Comparison of ENCODE assay signal across 7 mouse cellular contexts in genomic region chr6:52713897-52714509, GRCm38 (mm10). TPM values are rescaled to one million over a fixed set of nuclear protein-coding genes. Genes with fewer than 3 reads are reported as not detected.
DNase-seq lines count a peak whose midpoint lies in the region; ATAC-seq and TF ChIP-seq lines count a peak whose summit lies in the region.

No protein-coding gene starts in this region.

- DNase-seq in adrenal gland, adult 8-10 months: peak; percentile 73
- peak; percentile 85 to 88 for DNase-seq in heart, adult 18-20 months
- peak; percentile 92 for DNase-seq in kidney, adult 2 months
- DNase-seq in limb, embryonic 14.5 days (ENCODE audit: low spot score): peak; percentile 64
- peak; percentile 83 for DNase-seq in spleen, adult 12 weeks (ENCODE audit: low spot score)

- peak overlapping the region; percentile 57 for H3K4me2 ChIP-seq in embryonic facial prominence, embryonic 12.5 days (replicated peaks)
- peak overlapping the region; percentile 64 for H3K4me2 ChIP-seq in limb, embryonic 14.5 days (replicated peaks; ENCODE audit: low read depth, low read length, severe bottlenecking)
- peak overlapping the region; percentile 68 for H3K4me2 ChIP-seq in midbrain, embryonic 15.5 days

- H3K36me3 ChIP-seq in embryonic facial prominence, embryonic 12.5 days: no peaks in the 10 kb centered on the region
- no peaks in the 10 kb centered on the region for H3K36me3 ChIP-seq in kidney, adult 2 months (ENCODE audit: control insufficient read depth, insufficient read depth, low read length)
- H3K36me3 ChIP-seq in limb, embryonic 14.5 days (ENCODE audit: control insufficient read depth, insufficient read depth, low read length): no peaks in the 10 kb centered on the region
- H3K36me3 ChIP-seq in midbrain, embryonic 15.5 days (replicated peaks): no peaks in the 10 kb centered on the region

- H3K9me3 ChIP-seq in embryonic facial prominence, embryonic 12.5 days: no peaks in the 10 kb centered on the region
- no peaks in the 10 kb centered on the region for H3K9me3 ChIP-seq in limb, embryonic 14.5 days (ENCODE audit: control insufficient read depth, low read length)
- no peaks in the 10 kb centered on the region for H3K9me3 ChIP-seq in midbrain, embryonic 15.5 days

- no peaks in the 10 kb centered on the region for H3K27me3 ChIP-seq in embryonic facial prominence, embryonic 12.5 days
- H3K27me3 ChIP-seq in kidney, adult 2 months (replicated peaks; ENCODE audit: control insufficient read depth, insufficient read depth, low read length): no peaks in the 10 kb centered on the region
- H3K27me3 ChIP-seq in limb, embryonic 14.5 days (ENCODE audit: control insufficient read depth, insufficient read depth, low read length): no peaks in the 10 kb centered on the region
- no peaks in the 10 kb centered on the region for H3K27me3 ChIP-seq in midbrain, embryonic 15.5 days (replicated peaks)

- peaks cover 3% of the 10 kb centered on the region; the same call in 1 of the 2 replicates for H3K4me1 ChIP-seq in embryonic facial prominence, embryonic 12.5 days
- peaks cover 6% of the 10 kb centered on the region; the same call in 1 of the 2 replicates for H3K4me1 ChIP-seq in kidney, adult 2 months (ENCODE audit: control insufficient read depth, insufficient read depth, low read length)
- peaks cover 4% of the 10 kb centered on the region for H3K4me1 ChIP-seq in limb, embryonic 14.5 days (ENCODE audit: control insufficient read depth, insufficient read depth, low read length)
- H3K4me1 ChIP-seq in midbrain, embryonic 15.5 days: peaks cover 11% of the 10 kb centered on the region

- H3K4me3 ChIP-seq in embryonic facial prominence, embryonic 12.5 days: peak overlapping the region; percentile 89
- H3K4me3 ChIP-seq in kidney, adult 2 months (ENCODE audit: insufficient read depth, low read depth, low read length): peak overlapping the region; percentile 90
- peak overlapping the region; percentile 100 for H3K4me3 ChIP-seq in limb, embryonic 14.5 days (replicated peaks; ENCODE audit: low read length)
- peak overlapping the region; percentile 91 for H3K4me3 ChIP-seq in midbrain, embryonic 15.5 days

- peak overlapping the region; percentile 84 for H3K9ac ChIP-seq in embryonic facial prominence, embryonic 12.5 days
- H3K9ac ChIP-seq in limb, embryonic 14.5 days (ENCODE audit: low read depth, low read length, severe bottlenecking): peak overlapping the region; percentile 93
- peak overlapping the region; percentile 91 for H3K9ac ChIP-seq in midbrain, embryonic 15.5 days

- ATAC-seq in embryonic facial prominence, embryonic 12.5 days (ENCODE audit: insufficient number of reproducible peaks, insufficient read depth, low FRiP score, low TSS enrichment): peak; percentile 76
- ATAC-seq in limb, embryonic 14.5 days (ENCODE audit: low FRiP score, low read depth): peak; percentile 80
- ATAC-seq in midbrain, embryonic 15.5 days (replicated peaks): peak; percentile 85

- TF ChIP-seq POLR2A in kidney, adult 2 months (IDR thresholded peaks at IDR 0.05; ENCODE audit: low read depth, low read length): no peak
- no peak for TF ChIP-seq POLR2A in limb, embryonic 14.5 days (IDR thresholded peaks at IDR 0.05; ENCODE audit: borderline replicate concordance, extremely low read depth, insufficient read depth, insufficient read length)

- WGBS in embryonic facial prominence, embryonic 12.5 days: under 1% methylated on average over 52 of the region's 52 CpGs
- under 1% methylated on average over 52 of the region's 52 CpGs for WGBS in kidney, adult 2 months
- under 1% methylated on average over 34 of the region's 52 CpGs for WGBS in limb, embryonic 14.5 days
- under 1% methylated on average over 52 of the region's 52 CpGs for WGBS in midbrain, embryonic 15.5 days

- H3K27ac ChIP-seq in embryonic facial prominence, embryonic 12.5 days: peak overlapping the region; percentile 86
- H3K27ac ChIP-seq in kidney, adult 2 months (ENCODE audit: insufficient read depth, low read depth, low read length): peak overlapping the region; percentile 95
- peak overlapping the region; percentile 93 for H3K27ac ChIP-seq in limb, embryonic 14.5 days (replicated peaks; ENCODE audit: low read depth, low read length)
- H3K27ac ChIP-seq in midbrain, embryonic 15.5 days: peak overlapping the region; percentile 94

- TF ChIP-seq CTCF in kidney, adult 2 months (conservative IDR thresholded peaks at IDR 0.05; ENCODE audit: insufficient read depth, insufficient read length, low read depth, low read length): no peak

RNA-seq across cellular contexts. Expression of gene Tax1bp1, which starts 0.5 kb away (rescaled TPM):
- total RNA-seq in adrenal gland, adult 8-10 months (2022): 100 to 1,000 TPM; 158 to 211 (median 188) TPM
- 133 and 140 TPM in 2 replicates for polyA plus RNA-seq in embryonic facial prominence, embryonic 12.5 days (2016; fragmentation: Nextera tagmentation; extraction: Ambion mirVana)
- 100 to 1,000 TPM; 102 to 120 TPM for total RNA-seq in heart, adult 18-20 months (2021)
- polyA plus RNA-seq in kidney, adult 2 months (2012; rRNA removed): 50.1 and 63.1 TPM in 2 replicates
- 39.6 and 53.9 TPM in 2 replicates for polyA plus RNA-seq in limb, embryonic 14.5 days (2012; rRNA removed)
- 137 and 140 TPM in 2 replicates for polyA plus RNA-seq in limb, embryonic 14.5 days (2014; fragmentation: Nextera tagmentation; extraction: Ambion mirVana)
- polyA plus RNA-seq in midbrain, embryonic 15.5 days (2015; fragmentation: Nextera tagmentation; extraction: Ambion mirVana): 144 and 150 TPM in 2 replicates

Comparison
In these comparisons a context has a peak if more than half of its experiments do, and no peak if none do; other contexts are left out.
1. Peak in every context shown above with its lines: DNase-seq, ATAC-seq, H3K4me3 ChIP-seq and H3K27ac ChIP-seq.